Mouse (Mus musculus) kidney, embryonic 14.5 days (tissue): ENCODE measurements at regions not wholly inside any gene's neighbourhood (a gene's known extent, or its start where the extent isn't known, plus 50 kb on each side); places are given as distances from the start of the nearest gene placed in this dataset.

ENCODE experiments used
- ATAC-seq: fragments of 200-750 bp; cut with Nextera tagmentation; 2 replicates; pipeline ENCODE4 v1.8.0; 2017; ENCODE audit warnings: moderate number of reproducible peaks, mild to moderate bottlenecking, moderate TSS enrichment, moderate library complexity; ENCODE audit not compliant: low FRiP score, low TSS enrichment
- H3K27ac ChIP-seq: fragments of 300-500 bp; sonication (generic); 2 replicates; pipeline ENCODE4 v1.5.1; 2014; ENCODE audit warnings: low read depth, mild to moderate bottlenecking, low read length, moderate library complexity, mixed read lengths
- H3K27me3 ChIP-seq: fragments of 300-500 bp; sonication (generic); 2 replicates; pipeline ENCODE4 v1.6.1; 2014; ENCODE audit warnings: mild to moderate bottlenecking, low read length; ENCODE audit not compliant: control insufficient read depth, insufficient read depth
- H3K36me3 ChIP-seq: fragments of 300-500 bp; sonication (generic); 2 replicates; pipeline ENCODE4 v1.6.1; 2014; ENCODE audit warnings: low read length, mixed read lengths; ENCODE audit not compliant: control insufficient read depth, insufficient read depth
- H3K4me1 ChIP-seq: fragments of 300-500 bp; sonication (generic); 2 replicates; pipeline ENCODE4 v1.6.1; 2014; ENCODE audit warnings: low read length, mixed read lengths; ENCODE audit not compliant: control insufficient read depth, insufficient read depth
- H3K4me2 ChIP-seq: fragments of 300-500 bp; sonication (generic); replicated peaks from 2 replicates; pipeline ENCODE4 v1.6.1; 2014; ENCODE audit warnings: low read depth, mild to moderate bottlenecking, low read length
- H3K4me3 ChIP-seq: fragments of 300-500 bp; sonication (generic); 2 replicates; pipeline ENCODE4 v1.5.1; 2014; ENCODE audit warnings: mild to moderate bottlenecking, low read length
- H3K9ac ChIP-seq: fragments of 300-500 bp; sonication (generic); 2 replicates; pipeline ENCODE4 v1.6.1; 2014; ENCODE audit warnings: low read depth, mild to moderate bottlenecking, low read length, moderate library complexity
- H3K9me3 ChIP-seq: fragments of 300-500 bp; sonication (generic); 2 replicates; pipeline ENCODE4 v1.6.1; 2016; ENCODE audit warnings: low read length; ENCODE audit not compliant: control insufficient read depth
- WGBS: fragments of 180-500 bp; shearing (Covaris S2); extraction: QIAGEN DNeasy Blood & Tissue Kit; methylation state at CpG from one replicate; pipeline ENCODE4 v1.1.7; 2014; 5-methylcytosine and 5-hydroxymethylcytosine counted together

GRCm38 (mm10) chr3:83538898-83539297 lies 227.2 kb upstream of the Sfrp2 start:
- H3K9me3 ChIP-seq = no peaks in the 10 kb centered on the region
- ATAC-seq = no peak
- H3K9ac ChIP-seq = no peak overlapping the region
- no peak overlapping the region for H3K27ac ChIP-seq
- H3K36me3 ChIP-seq = no peaks in the 10 kb centered on the region
- H3K4me2 ChIP-seq = no peak overlapping the region
- no peaks in the 10 kb centered on the region for H3K4me1 ChIP-seq
- WGBS = 54% methylated on average over 2 of the region's 2 CpGs
- no peaks in the 10 kb centered on the region for H3K27me3 ChIP-seq
- H3K4me3 ChIP-seq = no peak overlapping the region

- H3K27me3 ChIP-seq = no peaks in the 10 kb centered on the region
- WGBS = 71% methylated on average over 11 of the region's 11 CpGs
- H3K9ac ChIP-seq = no peak overlapping the region
- H3K27ac ChIP-seq = no peak overlapping the region
- H3K36me3 ChIP-seq = no peaks in the 10 kb centered on the region
- no peaks in the 10 kb centered on the region for H3K9me3 ChIP-seq
- no peak overlapping the region for H3K4me2 ChIP-seq
- no peak for ATAC-seq
- H3K4me3 ChIP-seq = no peak overlapping the region
- H3K4me1 ChIP-seq = no peaks in the 10 kb centered on the region
Observed at GRCm38 (mm10) chr3:83540997-83541932, 224.9 kb upstream of the Sfrp2 start.

GRCm38 (mm10) chr3:83552516-83553139 lies 213.5 kb upstream of the Sfrp2 start:
- H3K36me3 ChIP-seq = no peaks in the 10 kb centered on the region
- H3K27me3 ChIP-seq = no peaks in the 10 kb centered on the region
- H3K4me2 ChIP-seq = no peak overlapping the region
- H3K27ac ChIP-seq = no peak overlapping the region
- H3K4me1 ChIP-seq = no peaks in the 10 kb centered on the region
- no peak overlapping the region for H3K9ac ChIP-seq
- H3K9me3 ChIP-seq = no peaks in the 10 kb centered on the region
- H3K4me3 ChIP-seq = no peak overlapping the region
- 82% methylated on average over 9 of the region's 9 CpGs for WGBS
- no peak for ATAC-seq

DNA sequence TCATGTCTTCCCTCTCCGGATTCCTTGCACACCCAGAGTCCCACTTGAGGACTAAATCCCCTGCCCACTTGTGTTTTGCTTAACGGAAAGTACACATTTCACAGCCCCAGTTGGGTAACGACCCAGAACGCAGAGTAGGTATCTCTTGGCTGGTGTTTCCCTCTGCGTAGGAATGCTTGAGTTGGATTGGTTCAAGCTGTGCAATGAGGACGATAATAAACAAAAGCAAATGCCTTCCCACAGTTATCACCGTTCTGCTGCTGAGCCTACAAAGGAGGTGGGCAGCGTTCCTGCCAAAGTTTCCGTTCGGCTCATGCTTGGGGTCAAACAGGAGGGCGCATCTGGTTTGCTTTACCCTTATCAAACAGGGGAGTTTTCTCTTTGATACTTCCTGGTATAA lies 212.3 kb upstream of the Sfrp2 start:
- Histone ChIP-seq H3K27me3 (no peaks in the 10 kb centered on the region), H3K36me3 (no peaks in the 10 kb centered on the region), H3K9ac (no peak overlapping the region), H3K4me1 (no peaks in the 10 kb centered on the region), H3K4me2 (no peak overlapping the region), H3K4me3 (no peak overlapping the region), H3K27ac (no peak overlapping the region), H3K9me3 (no peaks in the 10 kb centered on the region)
- WGBS = 52% methylated on average over 11 of the region's 11 CpGs
- ATAC-seq = 0 out of 2 replicates have a peak, but pooled peaks have one; percentile 40

DNA sequence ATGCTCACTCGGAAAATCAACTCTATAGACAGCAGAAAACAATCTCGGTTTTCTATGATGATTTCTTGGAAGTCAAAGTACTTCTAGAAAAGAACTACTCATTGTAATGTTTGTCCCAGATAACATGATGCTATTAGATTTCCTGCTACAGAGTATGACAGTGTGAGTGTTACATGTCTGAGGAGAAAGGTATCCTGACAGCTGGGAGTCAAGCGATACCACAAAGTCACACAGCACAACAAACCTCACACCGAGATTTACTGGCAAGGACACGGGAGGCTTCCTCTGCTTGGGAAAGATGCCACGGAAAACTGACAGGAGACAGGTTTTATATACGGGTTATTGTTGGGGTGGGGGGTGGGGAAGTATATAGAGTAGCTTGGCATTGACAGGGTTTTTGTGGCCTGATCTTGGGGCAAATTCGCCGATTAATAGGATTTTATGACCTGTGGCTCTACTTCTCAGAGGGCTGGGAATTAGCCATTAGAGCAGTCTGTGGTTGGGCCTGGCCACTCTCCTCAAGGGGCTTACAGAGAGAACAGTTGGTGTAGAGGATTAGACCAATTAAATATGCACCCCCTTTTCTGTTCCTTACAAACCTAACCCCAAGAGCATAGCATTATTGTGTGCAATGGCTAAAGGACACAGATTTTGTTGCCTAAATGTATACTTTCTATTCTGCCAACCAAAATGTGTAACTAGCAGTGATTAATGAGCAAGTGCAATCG lies 209.2 kb upstream of the Sfrp2 start:
- Histone ChIP-seq H3K4me3 (no peak overlapping the region), H3K4me1 (no peaks in the 10 kb centered on the region), H3K36me3 (no peaks in the 10 kb centered on the region), H3K27ac (no peak overlapping the region), H3K9me3 (no peaks in the 10 kb centered on the region), H3K9ac (no peak overlapping the region), H3K27me3 (no peaks in the 10 kb centered on the region), H3K4me2 (no peak overlapping the region)
- no peak for ATAC-seq
- WGBS = 51% methylated on average over 10 of the region's 10 CpGs

GRCm38 (mm10) chr3:83562026-83562425 lies 204.1 kb upstream of the Sfrp2 start:
- no peaks in the 10 kb centered on the region for H3K9me3 ChIP-seq
- no peak overlapping the region for H3K9ac ChIP-seq
- H3K27me3 ChIP-seq = no peaks in the 10 kb centered on the region
- H3K4me1 ChIP-seq = no peaks in the 10 kb centered on the region
- H3K36me3 ChIP-seq = no peaks in the 10 kb centered on the region
- WGBS = 31% methylated on average over 3 of the region's 3 CpGs
- H3K4me2 ChIP-seq = no peak overlapping the region
- no peak for ATAC-seq
- H3K4me3 ChIP-seq = no peak overlapping the region
- H3K27ac ChIP-seq = no peak overlapping the region

DNA sequence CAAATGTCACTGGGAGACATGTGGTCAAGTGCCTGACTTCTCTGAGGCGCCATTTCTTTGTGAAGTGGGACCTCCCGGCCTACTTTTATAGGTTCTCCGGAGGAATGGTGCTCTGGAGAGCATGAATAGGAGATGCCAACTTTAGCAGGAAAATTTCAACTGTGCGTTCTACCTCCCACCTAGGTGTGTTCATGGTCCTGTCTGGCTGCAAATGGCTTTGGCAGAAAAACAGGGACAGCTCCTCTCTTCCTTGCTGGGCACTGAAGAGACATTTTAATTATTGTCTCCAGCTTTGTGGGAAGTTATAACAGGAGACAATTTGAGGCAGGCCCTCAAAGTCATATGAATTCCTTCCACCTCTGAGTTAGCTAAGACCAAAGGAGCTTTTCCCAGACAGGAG lies 190.6 kb upstream of the Sfrp2 start:
- H3K4me1 ChIP-seq = no peaks in the 10 kb centered on the region
- no peak for ATAC-seq

GRCm38 (mm10) chr3:83576155-83576554 lies 190.0 kb upstream of the Sfrp2 start:
- no peak overlapping the region for H3K4me3 ChIP-seq
- ATAC-seq = no peak

More for the DNA sequence above, 190.6 kb upstream of the Sfrp2 start:
- Histone ChIP-seq H3K36me3 (no peaks in the 10 kb centered on the region), H3K9ac (no peak overlapping the region), H3K4me2 (no peak overlapping the region), H3K27ac (no peak overlapping the region), H3K4me3 (no peak overlapping the region), H3K9me3 (no peaks in the 10 kb centered on the region), H3K27me3 (no peaks in the 10 kb centered on the region)
- WGBS = 97% methylated on average over 4 of the region's 4 CpGs

DNA sequence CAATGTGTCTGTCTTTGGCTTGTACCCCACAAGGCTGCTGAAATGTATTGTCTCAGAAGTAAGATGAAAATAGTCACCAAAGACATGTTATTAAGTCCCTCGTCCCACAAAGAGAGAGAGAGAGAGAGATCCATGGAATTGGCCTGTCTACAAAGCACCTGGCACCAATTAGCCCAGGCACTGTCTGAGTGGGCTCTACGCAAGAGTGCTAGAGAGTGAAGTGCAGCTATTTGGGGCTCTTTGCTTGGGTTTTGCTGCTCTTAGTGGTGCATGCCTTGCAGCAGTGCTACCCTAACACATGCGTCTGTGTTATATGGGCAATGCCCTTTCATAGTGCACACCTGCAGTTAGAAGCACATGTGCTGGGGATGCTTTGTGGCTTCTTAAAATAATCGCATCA lies 185.4 kb upstream of the Sfrp2 start:
- Histone ChIP-seq H3K27me3 (no peaks in the 10 kb centered on the region), H3K9me3 (no peaks in the 10 kb centered on the region), H3K36me3 (no peaks in the 10 kb centered on the region), H3K4me2 (no peak overlapping the region), H3K27ac (no peak overlapping the region), H3K4me3 (no peak overlapping the region), H3K9ac (no peak overlapping the region), H3K4me1 (no peaks in the 10 kb centered on the region)
- ATAC-seq = no peak
- 79% methylated on average over 4 of the region's 4 CpGs for WGBS

More at GRCm38 (mm10) chr3:83576155-83576554, 190.0 kb upstream of the Sfrp2 start:
- no peaks in the 10 kb centered on the region for H3K9me3 ChIP-seq
- H3K4me1 ChIP-seq = no peaks in the 10 kb centered on the region
- H3K36me3 ChIP-seq = no peaks in the 10 kb centered on the region
- H3K27me3 ChIP-seq = no peaks in the 10 kb centered on the region
- 92% methylated on average over 2 of the region's 2 CpGs for WGBS
- H3K9ac ChIP-seq = no peak overlapping the region
- H3K4me2 ChIP-seq = no peak overlapping the region
- no peak overlapping the region for H3K27ac ChIP-seq
